Mouse (Mus musculus) 3T3-L1 (cell line): ENCODE results near the gene Pfn3.

Experiments used
- DNase-seq: peaks from one replicate; pipeline ENCODE4 v3.0.0-alpha.2; 2015; ENCODE audit warnings: low read depth, low spot score

Gene Pfn3

DNA sequence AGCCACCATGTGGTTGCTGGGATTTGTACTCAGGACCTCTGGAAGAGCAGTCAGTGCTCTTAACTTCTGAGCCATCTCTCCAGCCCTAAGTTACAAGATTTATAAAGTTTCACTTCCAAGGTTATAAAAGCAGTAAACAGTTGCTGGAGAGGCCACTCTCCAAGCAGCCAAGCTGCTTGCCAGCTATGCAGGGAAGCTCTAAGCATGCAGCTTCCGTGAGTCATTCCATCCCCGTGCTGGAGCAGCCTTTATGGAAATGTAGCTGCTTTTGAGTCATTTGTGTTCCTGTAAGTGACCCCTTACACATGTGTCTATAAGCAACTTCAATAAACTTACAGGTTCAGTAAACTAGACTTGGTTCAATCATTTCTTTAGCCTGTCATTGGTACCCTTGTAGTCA lies 15.5 kb upstream of the Pfn3 start:
- DNase-seq: peak; percentile 54

DNA sequence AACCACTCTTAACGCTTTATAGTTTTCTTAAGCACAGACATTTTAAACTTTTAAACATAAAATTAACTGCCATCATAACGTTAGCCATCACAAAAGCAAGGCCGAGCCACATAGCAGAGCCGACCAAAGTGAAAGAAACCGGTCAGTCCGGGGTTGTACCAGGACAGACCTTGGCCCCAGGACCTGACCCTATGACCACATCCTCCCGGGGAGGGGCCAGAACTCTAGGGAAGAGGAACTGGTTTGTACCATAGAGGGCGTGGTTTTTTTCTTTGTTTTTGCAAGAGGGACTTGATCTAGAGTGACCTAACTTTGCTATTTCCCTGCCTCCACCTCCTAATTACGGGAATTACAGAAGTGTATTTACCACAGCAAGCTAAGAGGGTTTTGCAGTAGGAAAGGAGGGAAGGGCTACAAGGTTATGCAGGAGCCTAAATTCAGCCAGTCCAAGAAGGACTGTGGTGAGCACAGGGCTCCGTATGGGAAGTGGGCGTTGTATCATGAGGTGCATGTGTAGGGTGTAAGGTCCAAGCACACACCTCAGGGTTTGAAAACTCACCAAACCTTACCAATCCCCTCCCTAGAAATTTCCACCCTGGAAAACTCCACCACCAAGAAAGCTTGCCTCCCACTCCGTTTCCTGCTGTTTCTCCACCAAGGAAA lies 14.3 kb upstream of the Pfn3 start:
- DNase-seq: no peak

DNA sequence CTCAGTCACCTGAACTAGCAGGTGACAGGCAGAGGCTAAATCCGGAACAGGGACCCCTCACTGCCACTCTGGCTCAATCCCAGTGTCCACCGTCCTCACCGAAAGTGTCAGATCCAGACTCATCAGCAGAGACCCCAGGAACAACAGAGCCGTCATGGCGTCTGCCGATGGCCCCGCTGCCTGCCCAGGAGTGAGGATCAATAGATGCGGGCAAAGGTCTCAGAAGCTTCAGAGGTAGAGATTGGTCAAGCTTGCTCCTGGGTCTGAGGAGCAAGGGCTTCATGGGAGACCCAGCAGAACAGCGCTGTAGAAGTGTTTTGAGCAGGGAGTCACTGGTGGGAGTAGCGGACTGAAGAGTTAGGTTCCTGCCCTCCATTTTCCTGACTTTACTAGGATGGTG lies 11.6 kb upstream of the Pfn3 start, which contains the start of gene F12:
Gene F12 (minus strand): TSS at position 181 of the 400 bp plus-strand sequence.
- no peak for DNase-seq

- no peak for DNase-seq
Measured at GRCm38 (mm10) chr13:55420933-55421800, 6.1 kb upstream of the Pfn3 start.

DNA sequence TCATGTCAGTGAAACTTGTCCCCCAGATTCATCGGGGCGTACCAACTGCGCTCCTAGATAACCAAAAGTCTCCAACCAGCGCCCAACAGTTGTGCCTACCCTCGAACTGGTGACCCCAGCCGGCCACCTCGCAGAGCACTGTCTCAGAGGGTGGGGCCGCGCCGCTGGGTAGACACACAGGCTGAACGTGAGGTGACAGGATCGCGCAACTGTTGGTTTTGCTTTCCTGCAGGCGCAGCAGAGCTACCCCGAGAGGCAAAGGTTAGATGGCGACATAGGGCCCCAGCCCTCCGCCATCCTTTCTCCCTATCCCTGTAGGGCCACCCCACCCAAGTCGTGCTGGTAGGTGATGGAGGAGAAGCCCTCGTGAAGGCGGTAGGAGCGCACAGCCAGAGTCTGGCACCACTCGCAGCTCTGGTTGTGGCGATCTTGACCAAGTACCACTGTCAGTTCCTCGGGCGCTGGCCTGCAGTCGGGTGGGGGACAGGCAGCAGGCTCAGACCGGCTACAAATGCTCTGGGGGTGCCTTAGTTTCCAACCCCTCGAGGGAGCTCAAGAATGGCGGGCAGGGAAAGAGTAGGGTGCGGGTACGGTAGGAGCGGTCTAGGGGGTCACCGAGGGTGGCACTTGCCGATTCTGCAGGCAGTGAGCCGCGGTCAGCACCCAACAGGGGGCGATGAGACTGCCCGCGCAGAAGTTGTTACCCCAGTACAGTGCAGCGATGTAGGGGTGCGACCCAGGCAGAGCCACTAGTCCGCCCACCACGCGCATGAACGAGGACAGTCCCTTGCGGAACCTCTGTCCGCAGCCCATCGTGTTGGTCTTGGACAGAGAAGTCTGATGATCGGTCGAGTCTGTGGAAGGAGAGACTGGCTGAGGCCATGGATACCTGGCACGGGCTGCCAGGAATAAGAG lies 5.2 kb upstream of the Pfn3 start:
- no peak for DNase-seq

GRCm38 (mm10) chr13:55419142-55419541 lies 4.1 kb upstream of the Pfn3 start:
- peak; percentile 25 for DNase-seq

GRCm38 (mm10) chr13:55418004-55418403 lies 3.0 kb upstream of the Pfn3 start:
- peak; percentile 74 for DNase-seq

GRCm38 (mm10) chr13:55413333-55413732 lies 1.7 kb downstream of the Pfn3 start:
- no peak for DNase-seq

GRCm38 (mm10) chr13:55412643-55413307 lies 2.3 kb downstream of the Pfn3 start:
- no peak for DNase-seq

DNA sequence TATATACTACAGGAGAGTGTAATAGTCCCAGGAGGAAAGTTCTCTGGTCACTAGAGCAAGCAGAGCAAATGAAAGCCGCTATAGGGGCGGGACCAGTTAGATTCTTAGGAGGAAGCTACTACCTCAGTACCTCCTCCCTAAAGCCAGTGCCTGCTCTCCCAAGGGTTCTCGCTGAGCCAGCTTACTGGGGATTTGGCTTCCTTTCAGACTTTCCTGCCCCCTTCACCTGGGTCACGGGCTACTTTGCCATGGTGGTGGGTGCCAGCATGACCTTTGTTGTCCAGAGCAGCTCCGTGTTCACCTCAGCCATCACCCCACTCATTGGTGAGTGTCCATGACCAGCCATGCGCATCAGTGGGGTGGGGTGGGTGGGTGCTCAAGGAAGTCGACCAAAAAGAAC lies 3.2 kb downstream of the Pfn3 start:
- DNase-seq: no peak

- DNase-seq: no peak
Measured at GRCm38 (mm10) chr13:55408546-55409120, 6.4 kb downstream of the Pfn3 start.

GRCm38 (mm10) chr13:55407341-55407740 lies 7.7 kb downstream of the Pfn3 start:
- DNase-seq: no peak

DNA sequence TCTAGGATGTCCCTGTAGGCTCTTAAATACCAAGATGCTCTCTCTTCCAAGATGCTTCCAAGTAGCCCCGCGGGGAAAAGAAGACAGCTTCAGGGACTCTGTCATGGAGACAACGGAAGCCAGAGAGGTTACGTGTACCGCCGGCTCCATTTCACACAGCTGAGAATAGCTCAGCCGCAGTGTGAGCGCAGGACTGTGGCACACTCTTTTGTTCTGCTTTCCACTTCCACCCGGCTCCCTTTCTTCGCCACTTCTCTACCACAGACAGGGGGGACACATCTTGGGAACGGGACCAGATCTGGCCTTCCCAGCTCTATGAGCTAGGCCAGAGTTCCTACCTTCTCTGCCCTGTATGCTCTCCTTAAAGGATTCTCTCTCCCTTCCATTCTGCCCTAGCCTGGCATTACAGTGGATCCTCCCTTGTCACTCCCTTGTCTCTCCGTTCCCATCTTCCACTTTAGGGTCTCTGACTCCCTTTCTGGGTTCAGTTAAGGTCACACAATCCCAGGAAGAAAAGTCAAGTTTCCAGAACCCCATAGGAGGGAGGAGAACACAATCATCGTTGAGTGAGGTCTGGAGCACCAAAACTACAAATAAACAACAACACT lies 9.1 kb downstream of the Pfn3 start:
- DNase-seq: no peak

- DNase-seq: peak; percentile 82
Measured at GRCm38 (mm10) chr13:55404853-55405782, 9.9 kb downstream of the Pfn3 start.

DNA sequence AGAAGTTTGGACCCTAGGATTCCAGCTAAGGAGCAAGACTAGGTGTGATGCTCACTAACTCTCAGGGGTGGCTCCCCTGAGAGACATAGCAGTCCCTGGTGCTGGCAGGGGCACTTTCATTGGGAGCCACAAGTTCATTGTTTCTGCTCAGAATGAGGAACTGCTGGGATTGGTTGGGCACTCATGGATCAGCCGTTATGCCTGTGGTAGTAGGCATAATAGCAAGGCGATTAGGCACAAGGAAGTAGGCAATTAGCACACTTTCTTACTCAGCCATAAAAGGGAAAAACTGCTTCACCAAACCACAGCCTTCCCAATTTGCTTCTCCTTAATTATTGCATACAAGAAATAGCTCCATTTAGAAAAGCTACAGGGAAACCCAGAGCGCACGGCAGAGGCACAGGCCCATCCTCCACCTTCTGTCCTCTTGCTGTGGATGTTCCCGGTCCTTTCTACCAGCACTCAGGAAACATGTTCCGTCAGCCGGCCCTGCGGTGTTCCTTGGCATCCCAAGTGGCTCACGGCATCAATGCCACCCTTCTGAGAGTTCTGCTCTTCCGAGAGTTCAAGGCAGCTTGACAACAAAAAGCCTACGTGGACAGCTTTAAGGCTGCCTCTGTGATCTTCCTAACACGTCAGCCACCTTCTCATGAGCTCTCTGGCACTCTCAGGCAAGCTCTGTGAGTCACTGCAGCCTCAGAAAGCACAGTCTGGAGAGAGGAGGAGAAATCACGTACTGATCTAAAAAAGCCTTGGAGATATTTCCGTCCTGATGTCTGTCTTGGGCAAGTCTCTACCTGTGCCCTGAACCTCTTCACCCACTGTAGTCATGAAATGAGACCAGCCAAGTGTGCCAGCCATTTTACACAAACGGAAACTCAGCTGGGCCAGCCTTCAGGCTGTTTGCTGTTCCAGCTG lies 10.8 kb downstream of the Pfn3 start:
- DNase-seq: peak; percentile 55

GRCm38 (mm10) chr13:55403266-55403665 lies 11.8 kb downstream of the Pfn3 start:
- DNase-seq: no peak

DNA sequence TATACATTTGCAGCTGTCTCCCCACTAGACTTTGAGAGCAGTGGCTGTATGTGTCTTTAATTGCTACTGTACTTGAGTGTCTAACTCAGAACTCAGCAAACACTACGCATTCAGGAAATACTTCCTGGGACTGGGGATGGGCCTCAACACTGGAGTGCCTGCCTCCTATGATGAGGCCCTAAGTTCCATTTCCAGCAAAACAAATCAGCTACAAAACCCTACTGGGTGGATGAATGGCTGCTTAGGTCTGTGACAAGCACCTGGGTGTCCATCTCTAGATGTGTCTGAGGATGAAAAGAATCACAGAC lies 15.0 kb downstream of the Pfn3 start:
- no peak for DNase-seq

DNA sequence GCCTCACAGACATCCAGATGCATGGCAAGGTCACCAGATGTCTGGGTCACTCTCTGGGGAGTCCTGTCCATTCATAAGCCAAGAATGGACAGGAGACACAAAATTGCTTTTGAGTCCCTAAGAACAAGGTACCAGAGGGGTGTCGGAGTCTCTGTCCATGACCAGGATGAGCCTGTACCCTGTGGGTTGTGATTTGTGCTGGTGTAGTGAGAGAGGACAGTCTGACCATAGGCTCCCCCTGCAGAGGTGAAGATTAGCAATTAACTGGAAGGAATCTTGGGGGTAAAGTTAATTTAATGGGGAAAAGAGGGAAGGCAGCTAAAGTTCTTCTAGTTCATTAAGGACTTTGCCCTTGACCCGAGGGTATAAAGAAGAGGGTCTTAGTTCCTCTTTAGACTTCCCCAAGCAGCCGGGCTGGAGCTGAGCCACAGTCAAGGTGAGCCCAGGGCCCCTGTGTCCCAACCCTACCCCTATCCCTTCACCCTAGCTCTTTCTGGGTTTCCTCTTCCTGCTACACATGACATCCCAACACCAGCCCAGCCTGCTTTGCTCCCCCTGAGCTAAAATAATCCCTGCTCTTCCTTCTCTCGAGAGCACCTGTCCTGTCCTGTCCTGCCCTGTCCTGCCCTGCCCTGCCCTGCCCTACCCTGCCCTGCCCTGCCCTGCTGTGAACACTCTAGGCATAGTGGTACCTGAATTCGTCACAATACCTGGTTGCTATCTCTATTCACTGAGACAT lies 15.6 kb downstream of the Pfn3 start:
- no peak for DNase-seq
